Mouse (Mus musculus) stomach, embryonic 16.5 days (tissue): ENCODE measurements at regions not wholly inside any gene's neighbourhood (a gene's known extent, or its start where the extent isn't known, plus 50 kb on each side); places are given as distances from the start of the nearest gene placed in this dataset.

Experiments used
- ATAC-seq: fragments of 200-750 bp; cut with Nextera tagmentation; 2 replicates; pipeline ENCODE4 v1.8.0; 2017; ENCODE audit warnings: moderate number of reproducible peaks, moderate TSS enrichment; ENCODE audit not compliant: insufficient read depth, low FRiP score
- H3K27ac ChIP-seq: fragments of 300-500 bp; sonication (generic); 2 replicates; pipeline ENCODE4 v1.5.1; 2014; ENCODE audit warnings: low read length
- H3K27me3 ChIP-seq: fragments of 300-500 bp; sonication (generic); 2 replicates; pipeline ENCODE4 v1.6.1; 2014; ENCODE audit warnings: low read length, control low read depth, mixed read lengths; ENCODE audit not compliant: control insufficient read depth, insufficient read depth
- H3K36me3 ChIP-seq: fragments of 300-500 bp; sonication (generic); 2 replicates; pipeline ENCODE4 v1.6.1; 2014; ENCODE audit warnings: low read length; ENCODE audit not compliant: control insufficient read depth, insufficient read depth
- H3K4me1 ChIP-seq: fragments of 300-500 bp; sonication (generic); 2 replicates; pipeline ENCODE4 v1.6.1; 2014; ENCODE audit warnings: low read length, control low read depth, mixed read lengths; ENCODE audit not compliant: control insufficient read depth, insufficient read depth
- H3K4me2 ChIP-seq: fragments of 300-500 bp; sonication (generic); 2 replicates; pipeline ENCODE4 v1.6.1; 2014; ENCODE audit warnings: low read depth, low read length, mixed read lengths
- H3K4me3 ChIP-seq: fragments of 300-500 bp; sonication (generic); replicated peaks from 2 replicates; pipeline ENCODE4 v1.5.1; 2014; ENCODE audit warnings: mild to moderate bottlenecking, low read length
- H3K9ac ChIP-seq: fragments of 300-500 bp; sonication (generic); 2 replicates; pipeline ENCODE4 v1.6.1; 2014; ENCODE audit warnings: low read length
- H3K9me3 ChIP-seq: fragments of 300-500 bp; sonication (generic); replicated peaks from 2 replicates; pipeline ENCODE4 v1.6.1; 2016; ENCODE audit warnings: low read length, control low read depth; ENCODE audit not compliant: control insufficient read depth
- WGBS: fragments of 180-500 bp; shearing (Covaris S2); extraction: QIAGEN DNeasy Blood & Tissue Kit; methylation state at CpG from one replicate; pipeline ENCODE4 v1.1.7; 2014; 5-methylcytosine and 5-hydroxymethylcytosine counted together

DNA sequence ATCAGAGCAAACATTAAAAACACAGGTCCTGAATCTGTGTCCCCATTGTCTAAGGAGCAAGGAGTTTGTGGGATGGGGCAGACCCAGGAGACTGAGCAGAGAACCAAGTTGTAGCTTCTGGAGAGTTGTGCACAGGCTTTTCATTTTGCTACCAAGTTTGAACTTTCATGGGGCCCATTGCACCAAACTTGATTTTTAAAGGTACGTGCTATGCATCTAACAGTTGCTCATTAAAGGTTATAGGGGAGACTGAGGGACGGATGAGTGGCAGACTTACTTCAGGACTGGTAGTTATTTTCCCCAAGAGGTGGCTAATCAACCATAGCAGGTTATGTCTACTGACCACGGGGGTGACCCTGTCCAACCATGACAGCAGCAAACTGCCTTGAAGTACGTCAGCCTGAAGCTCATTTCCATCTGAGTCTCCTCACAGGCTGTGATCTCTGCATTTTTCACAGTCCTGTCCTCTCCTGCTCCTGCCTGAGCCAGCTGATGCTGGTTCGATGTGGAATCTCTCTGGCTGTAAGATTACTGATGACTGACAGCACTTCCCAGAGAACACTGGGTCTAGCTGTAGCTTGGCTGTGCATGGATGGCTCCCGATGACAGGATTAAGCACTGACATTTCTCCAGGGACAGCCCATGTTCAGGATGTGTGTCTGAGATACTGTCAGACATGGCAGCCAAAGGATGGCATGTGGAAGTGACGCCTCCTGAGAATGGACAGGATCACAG, 590.9 kb upstream of the Plxna2 start:
- Histone ChIP-seq H3K27ac (no peak overlapping the region), H3K4me3 (no peak overlapping the region), H3K4me1 (no peaks in the 10 kb centered on the region), H3K4me2 (no peak overlapping the region), H3K36me3 (no peaks in the 10 kb centered on the region), H3K27me3 (no peaks in the 10 kb centered on the region), H3K9me3 (no peaks in the 10 kb centered on the region), H3K9ac (no peak overlapping the region)
- no peak for ATAC-seq
- 81% methylated on average over 7 of the region's 7 CpGs for WGBS

DNA sequence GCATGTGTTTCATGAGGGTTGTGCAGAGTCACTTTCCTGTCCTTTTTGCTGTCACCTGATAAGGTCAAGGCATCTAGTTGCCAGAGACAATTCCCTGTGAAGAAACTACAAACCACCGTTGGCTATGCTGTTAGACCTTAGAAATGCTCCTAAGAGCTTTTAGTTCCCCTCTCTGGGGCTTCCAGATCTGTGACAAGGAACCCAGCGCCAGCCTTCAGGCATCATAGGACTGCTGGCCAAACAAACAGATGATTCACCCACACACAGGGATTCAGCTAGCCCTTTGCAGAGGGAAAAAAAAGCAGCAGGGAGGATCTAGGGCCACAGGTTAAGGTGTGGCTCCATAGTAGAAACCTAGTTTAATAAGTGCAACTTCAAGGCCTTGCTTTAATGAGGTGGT, 591.8 kb upstream of the Plxna2 start:
- H3K36me3 ChIP-seq = no peaks in the 10 kb centered on the region
- no peak overlapping the region for H3K4me3 ChIP-seq
- H3K27me3 ChIP-seq = no peaks in the 10 kb centered on the region
- no peak overlapping the region for H3K4me2 ChIP-seq
- H3K9ac ChIP-seq = no peak overlapping the region
- no peak for ATAC-seq
- H3K27ac ChIP-seq = no peak overlapping the region
- no peaks in the 10 kb centered on the region for H3K4me1 ChIP-seq
- no peaks in the 10 kb centered on the region for H3K9me3 ChIP-seq
- 27% methylated on average over 2 of the region's 2 CpGs for WGBS

DNA sequence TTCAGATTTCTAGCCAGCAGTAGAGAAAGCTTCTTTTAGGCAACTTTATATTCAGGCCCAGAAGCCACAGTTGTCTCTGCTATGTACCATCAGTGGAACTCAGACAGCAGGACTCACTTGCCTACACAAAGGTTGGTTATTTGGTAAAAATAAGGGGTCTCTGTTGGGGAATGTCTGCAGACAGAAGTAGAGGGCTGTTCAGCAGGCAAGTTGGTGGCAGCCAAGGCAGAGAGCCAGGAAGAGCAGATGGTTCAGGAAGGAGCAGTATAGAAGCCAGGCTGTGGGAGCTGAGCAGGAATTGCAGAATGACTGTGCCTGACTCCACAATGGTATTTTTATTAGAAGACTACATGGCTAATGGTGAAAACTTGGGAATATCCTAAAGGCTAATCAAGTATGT, 598.7 kb upstream of the Plxna2 start:
- no peak overlapping the region for H3K4me3 ChIP-seq
- no peaks in the 10 kb centered on the region for H3K27me3 ChIP-seq
- H3K9ac ChIP-seq = no peak overlapping the region
- H3K36me3 ChIP-seq = no peaks in the 10 kb centered on the region
- no peak for ATAC-seq
- H3K27ac ChIP-seq = no peak overlapping the region
- H3K4me1 ChIP-seq = no peaks in the 10 kb centered on the region
- H3K9me3 ChIP-seq = no peaks in the 10 kb centered on the region
- no peak overlapping the region for H3K4me2 ChIP-seq

DNA sequence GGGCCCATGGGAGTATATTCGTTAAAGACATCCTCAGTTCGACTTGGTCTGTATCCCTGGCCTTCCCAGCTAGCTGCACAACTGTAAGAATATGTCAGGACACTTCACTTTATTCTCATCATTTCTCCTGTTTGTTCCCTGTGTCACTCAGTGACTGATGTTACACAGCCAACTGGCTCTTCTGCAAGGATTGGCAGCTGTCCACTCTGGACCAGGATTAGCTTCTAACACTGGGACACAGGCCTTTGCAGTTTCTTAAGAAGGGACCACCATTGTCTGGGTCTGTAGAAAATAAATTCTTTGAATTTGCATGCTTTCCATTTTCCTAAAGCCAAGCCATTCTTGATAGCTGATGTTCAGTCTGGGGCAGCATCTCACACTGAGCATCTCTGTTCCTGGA, 622.1 kb upstream of the Camk1g start:
- no peaks in the 10 kb centered on the region for H3K27me3 ChIP-seq
- no peaks in the 10 kb centered on the region for H3K36me3 ChIP-seq
- H3K4me3 ChIP-seq = no peak overlapping the region
- H3K27ac ChIP-seq = no peak overlapping the region
- no peak overlapping the region for H3K4me2 ChIP-seq
- H3K9me3 ChIP-seq = no peaks in the 10 kb centered on the region
- H3K4me1 ChIP-seq = no peaks in the 10 kb centered on the region
- 87% methylated on average over 2 of the region's 2 CpGs for WGBS
- no peak for ATAC-seq
- no peak overlapping the region for H3K9ac ChIP-seq

DNA sequence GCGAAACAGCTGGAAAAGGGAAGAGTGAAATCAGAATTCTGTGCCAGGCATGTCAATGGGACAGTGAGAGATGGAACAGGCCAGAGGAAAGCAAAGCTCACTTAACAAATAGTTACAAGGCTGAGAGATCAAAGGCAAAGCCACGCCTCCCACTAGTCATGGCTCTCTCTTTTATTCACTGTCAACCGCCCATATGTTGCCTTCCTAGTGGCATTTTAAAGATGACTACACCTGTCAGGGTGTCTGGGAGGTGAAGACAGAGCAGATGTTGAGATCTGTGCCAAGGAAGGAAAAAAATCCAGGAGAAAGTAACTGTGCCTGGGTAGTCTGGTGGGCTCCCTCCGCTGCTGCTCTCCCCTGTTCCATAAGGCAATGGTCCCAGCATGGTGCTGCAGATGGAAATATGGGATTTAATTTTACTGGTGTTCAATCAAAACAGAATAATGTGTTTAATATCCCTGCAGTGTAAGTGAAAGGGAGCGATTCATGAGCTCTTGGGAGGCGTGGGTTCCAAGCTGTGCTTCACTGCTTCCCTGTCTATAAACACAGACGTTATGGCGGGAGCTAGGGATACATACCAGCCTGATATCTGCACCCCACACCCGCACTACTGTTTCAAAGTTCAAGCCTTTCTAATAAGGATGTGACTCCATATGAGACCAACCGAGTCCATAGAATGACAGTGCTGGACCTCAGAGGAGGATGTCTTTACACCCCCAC, 620.0 kb upstream of the Camk1g start:
- no peaks in the 10 kb centered on the region for H3K4me1 ChIP-seq
- ATAC-seq = no peak
- H3K27me3 ChIP-seq = no peaks in the 10 kb centered on the region

DNA sequence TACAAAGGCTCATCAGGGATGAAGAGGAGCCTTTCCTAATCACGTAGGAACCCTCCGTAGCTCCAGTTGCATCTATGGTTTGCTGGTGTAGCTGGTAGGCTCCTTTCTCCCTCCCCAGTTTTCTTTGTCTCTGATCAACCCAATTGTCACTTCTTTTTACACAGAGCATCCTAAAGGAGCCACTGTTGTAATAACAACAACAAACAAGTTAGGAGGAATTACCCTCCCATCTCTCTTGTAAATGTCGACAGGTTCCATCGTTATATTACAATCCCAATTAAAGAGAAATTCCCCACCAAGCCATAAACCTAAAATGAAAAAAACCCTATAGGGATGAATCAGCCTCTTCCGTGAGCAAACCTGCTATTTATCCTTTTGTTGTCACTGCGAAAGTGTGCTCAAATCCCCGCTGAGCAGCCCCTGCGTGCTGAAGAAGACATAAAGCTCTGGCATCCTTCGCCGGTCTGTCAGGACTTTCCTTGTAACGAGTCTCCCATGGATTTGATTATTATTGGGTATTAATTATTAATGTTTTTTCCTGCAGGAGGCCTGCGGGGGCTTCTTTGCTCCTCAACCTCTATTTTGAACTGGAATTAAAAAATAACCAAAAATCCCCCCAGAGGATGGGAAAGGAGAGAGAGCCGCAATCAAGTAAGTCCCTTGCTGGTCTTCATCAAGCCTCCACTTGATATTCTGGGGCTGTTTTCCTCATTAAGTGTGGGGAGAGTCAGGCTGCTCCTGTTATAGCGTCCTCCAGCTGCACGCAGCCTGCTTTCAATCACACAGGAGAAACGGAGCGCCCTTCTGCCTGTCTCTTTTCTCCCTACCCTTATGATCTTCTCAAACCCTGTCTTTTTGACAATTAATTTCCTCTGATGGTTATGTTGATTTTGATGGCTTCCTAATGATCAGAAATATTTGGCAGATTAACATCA, 619.1 kb upstream of the Camk1g start:
- ATAC-seq = no peak
- no peak overlapping the region for H3K9ac ChIP-seq
- H3K27ac ChIP-seq = no peak overlapping the region
- no peaks in the 10 kb centered on the region for H3K36me3 ChIP-seq
- H3K4me1 ChIP-seq = no peaks in the 10 kb centered on the region
- H3K4me3 ChIP-seq = no peak overlapping the region
- H3K4me2 ChIP-seq = no peak overlapping the region
- WGBS = 42% methylated on average over 17 of the region's 17 CpGs
- H3K9me3 ChIP-seq = no peaks in the 10 kb centered on the region
- H3K27me3 ChIP-seq = no peaks in the 10 kb centered on the region

More for the DNA sequence above, 620.0 kb upstream of the Camk1g start:
- WGBS = 56% methylated on average over 10 of the region's 10 CpGs
- Histone ChIP-seq H3K4me3 (no peak overlapping the region), H3K36me3 (no peaks in the 10 kb centered on the region), H3K9me3 (no peaks in the 10 kb centered on the region), H3K9ac (no peak overlapping the region), H3K27ac (no peak overlapping the region), H3K4me2 (no peak overlapping the region)

DNA sequence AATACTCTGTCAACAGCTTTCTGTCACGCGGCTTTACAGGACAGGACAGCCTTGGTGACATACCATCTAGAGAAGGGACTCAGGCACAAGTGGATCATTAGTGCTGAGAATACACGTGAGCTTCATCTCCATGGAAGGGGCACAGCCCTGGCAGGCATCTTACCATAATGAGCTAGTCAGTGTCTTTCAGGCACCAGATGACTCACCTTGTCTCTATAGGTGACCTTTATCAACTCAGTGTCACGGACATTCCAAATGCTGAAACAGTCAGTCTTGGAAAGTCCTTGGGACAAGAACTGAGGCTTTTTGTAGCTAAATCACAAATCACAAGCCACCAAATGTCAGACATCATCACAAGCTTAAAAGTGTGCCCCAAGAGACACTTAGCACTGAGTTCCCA, 610.5 kb upstream of the Camk1g start:
- no peaks in the 10 kb centered on the region for H3K9me3 ChIP-seq
- H3K27ac ChIP-seq = no peak overlapping the region
- no peaks in the 10 kb centered on the region for H3K27me3 ChIP-seq
- H3K36me3 ChIP-seq = no peaks in the 10 kb centered on the region
- ATAC-seq = no peak
- no peak overlapping the region for H3K9ac ChIP-seq
- no peak overlapping the region for H3K4me3 ChIP-seq
- H3K4me2 ChIP-seq = no peak overlapping the region
- no peaks in the 10 kb centered on the region for H3K4me1 ChIP-seq
- 79% methylated on average over 4 of the region's 4 CpGs for WGBS

DNA sequence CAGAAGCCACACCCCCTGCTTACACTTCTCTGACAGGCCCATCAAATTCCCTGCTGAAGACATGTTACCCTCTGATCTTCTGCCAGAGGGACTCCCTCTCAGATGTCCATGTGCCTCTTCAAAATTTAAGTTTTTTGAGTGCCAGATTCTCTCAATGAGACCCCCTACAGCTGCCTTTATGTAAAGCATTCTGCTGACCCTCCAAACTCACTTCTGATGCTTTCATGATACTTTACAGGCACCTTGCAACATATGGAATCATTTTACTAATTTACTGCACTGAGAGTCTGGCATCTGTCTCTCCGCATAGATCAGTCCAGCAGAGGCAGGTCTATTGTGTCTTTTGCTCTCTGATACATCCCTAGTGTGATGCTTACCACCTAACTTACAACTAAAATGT, 601.4 kb upstream of the Camk1g start:
- no peaks in the 10 kb centered on the region for H3K27me3 ChIP-seq
- 78% methylated on average over 1 of the region's 1 CpGs for WGBS
- H3K9ac ChIP-seq = no peak overlapping the region
- no peaks in the 10 kb centered on the region for H3K4me1 ChIP-seq
- no peak for ATAC-seq
- no peak overlapping the region for H3K4me2 ChIP-seq
- H3K4me3 ChIP-seq = no peak overlapping the region
- no peaks in the 10 kb centered on the region for H3K9me3 ChIP-seq
- H3K27ac ChIP-seq = no peak overlapping the region
- no peaks in the 10 kb centered on the region for H3K36me3 ChIP-seq
